Mouse (Mus musculus) monocyte, adult 2 months (primary cell): Measurements from ENCODE around the gene Tcn2.
"Not testable (repeated sequence)": the region's sequence is repeated elsewhere in the genome, so short reads cannot be mapped to it uniquely, and the experiment has no call there.

Experiments
- DNase-seq, 2 experiments: peaks; one replicate each; pipeline ENCODE4 v3.0.0; 2022; ENCODE audit warnings: low spot score in 2 of 2, low read depth in 1 of 2

Gene Tcn2

DNA sequence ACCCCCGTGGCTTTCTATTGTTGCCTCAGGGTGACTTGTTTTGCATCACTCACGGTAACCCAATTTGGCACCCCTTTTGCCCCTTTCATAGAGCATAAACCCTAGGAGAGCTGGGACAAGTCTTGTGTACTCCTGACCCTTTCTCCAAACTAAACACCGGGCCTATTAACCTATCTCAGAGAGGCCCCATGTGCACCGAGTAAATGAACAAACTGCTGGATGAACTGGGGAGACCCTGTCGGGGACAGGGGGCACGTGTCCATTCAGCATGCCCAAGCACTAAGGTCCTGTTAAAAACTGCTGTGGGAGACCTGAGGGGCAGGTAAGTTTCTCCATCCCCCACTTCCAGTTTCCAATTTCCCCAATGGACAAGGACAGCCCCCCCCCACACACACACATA, 1.0 kb downstream of the Tcn2 start:
- no peak for DNase-seq

DNA sequence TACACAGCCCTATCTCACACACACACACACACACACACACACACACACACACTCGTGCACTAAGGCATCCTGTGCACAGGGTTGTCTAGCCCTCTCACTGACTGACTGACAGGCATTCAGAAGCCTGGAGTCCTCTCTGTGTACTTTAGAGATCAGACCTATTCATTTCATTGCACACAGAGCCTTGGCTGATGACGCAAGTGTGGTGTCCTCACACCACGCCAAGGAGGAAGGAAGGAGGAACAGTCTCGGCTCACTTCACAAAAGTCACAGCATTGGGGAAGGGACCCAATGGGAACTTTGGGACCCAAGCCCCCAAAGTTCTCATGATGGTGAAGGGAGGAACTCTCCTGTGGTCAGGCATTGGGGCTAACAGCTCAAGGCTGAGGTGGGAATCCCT, 1.9 kb downstream of the Tcn2 start:
- peak in 1 of 2 experiments; percentile 49 for DNase-seq

DNA sequence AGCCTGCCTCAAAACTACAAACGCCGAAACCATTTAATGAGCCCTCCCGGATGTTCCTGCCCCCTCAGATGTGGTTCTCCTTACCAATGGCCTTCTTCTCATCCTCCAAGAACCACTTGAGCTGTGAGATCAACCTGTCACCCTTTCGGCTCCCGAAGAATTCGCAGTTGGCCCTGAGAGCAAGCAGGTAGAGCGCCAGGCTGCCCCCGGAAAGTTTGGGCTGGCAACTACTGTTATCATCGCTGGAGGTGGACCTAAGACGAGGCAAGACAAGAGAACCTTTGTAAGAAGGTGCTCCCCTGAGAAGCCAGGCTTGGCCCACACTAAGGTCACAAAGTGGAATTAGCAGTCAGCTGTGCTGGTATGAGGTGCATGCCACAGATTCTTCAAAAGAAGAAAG, 6.0 kb downstream of the Tcn2 start:
- DNase-seq, result no peak

DNA sequence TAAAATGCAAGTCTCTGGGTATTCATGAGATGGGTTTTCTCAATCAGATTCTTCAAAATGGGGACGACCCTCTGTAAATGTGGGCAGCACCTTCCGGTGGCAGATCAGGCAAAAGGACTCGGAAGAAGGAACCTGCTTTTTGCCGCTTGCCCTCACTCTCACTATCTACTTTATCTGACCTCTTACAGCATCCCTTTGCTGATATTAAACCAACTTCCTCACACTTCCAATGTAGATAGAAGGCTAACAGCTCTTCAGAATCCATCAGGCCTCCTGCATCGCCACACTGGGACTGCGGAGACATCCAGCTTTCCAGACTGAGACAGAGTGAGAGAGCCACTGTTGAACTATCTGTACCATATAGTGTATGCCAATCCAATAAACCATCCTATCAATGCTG, 9.2 kb downstream of the Tcn2 start:
- no peak for DNase-seq

DNA sequence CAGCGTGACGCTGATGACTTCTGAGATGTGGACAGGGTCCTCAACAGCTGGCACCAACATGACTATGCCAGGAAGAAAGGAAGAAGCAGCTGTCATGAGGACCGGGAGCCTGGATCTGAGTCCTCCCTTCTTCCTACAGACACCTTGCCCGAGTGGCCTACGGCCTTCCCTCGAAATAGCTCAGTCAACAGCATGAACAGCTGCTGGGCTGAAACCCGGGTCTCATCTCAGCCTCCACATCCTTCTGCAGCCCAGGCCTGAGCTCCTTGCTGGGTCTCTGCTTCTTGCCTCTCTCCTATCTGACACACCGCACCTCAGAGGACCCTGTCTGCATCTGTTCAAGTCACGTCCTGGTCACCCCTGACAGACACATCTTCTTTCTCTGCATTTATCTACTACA, 9.8 kb downstream of the Tcn2 start:
- no peak for DNase-seq

DNA sequence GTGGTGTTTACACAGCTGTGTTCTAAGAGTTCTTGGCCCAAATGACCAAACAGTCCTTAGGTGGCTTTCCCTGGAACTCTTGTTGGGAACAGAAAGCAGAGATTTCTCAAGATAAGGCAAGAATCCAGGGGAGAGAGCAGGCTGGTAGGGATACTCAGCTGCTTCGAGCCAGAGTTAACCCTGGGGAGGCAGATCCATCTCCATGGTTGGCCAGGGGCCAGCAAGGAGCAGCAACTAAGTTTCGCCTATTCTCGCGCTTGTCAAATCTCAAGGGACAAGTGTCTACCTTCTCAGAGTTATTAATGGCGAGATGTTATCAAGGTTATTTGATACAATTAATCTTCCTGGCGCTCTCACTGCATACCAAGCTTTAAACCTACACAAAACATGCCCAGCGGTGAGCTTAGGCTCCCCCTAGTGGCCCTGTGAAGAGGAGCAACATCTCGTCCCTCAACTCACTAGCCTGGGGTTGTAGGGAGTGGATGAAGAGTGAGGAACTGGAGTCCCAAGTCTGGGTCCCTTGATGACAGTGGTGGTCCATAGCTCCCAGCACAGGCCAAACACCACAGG, 10.6 kb downstream of the Tcn2 start:
- peak in 1 of 2 experiments; percentile 23 for DNase-seq

DNA sequence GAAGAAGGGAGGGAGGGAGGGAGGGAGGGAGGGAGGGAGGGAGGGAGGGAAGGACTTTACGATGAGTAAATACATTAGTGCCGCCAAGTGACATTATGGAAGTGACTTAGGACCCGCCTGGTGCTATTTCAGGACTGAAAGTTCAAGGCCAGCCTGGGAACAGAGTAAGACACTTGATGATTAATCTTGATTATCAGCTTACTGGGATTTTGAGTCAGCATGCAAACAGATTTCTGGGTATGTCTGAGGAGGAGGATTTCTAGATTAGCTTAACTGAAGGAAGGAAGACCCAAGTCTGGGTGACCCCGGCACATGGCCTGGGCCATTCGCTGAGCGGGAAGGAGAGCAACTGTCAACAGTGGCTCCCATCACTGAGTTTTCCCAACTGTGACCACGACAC, 11.5 kb downstream of the Tcn2 start:
- DNase-seq, result no peak

DNA sequence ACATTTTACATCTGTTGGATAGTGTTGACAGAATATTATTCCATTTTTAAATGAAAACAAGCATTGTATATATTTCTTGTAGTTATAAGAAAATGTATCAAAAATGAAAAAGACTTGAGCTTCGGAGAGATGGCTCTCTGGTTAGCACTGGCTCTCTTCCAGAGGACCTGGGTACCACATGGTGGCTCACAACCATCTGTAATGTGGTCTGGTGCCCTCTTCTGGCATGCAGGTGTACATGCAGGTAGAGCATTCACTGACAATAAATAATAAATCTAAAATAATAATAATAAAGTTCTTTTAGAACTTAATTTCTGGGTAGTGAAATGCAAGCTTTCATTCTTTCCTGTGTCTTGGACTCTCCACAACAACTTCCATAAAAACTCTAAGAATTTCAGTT, 13.2 kb downstream of the Tcn2 start:
- no peak for DNase-seq

DNA sequence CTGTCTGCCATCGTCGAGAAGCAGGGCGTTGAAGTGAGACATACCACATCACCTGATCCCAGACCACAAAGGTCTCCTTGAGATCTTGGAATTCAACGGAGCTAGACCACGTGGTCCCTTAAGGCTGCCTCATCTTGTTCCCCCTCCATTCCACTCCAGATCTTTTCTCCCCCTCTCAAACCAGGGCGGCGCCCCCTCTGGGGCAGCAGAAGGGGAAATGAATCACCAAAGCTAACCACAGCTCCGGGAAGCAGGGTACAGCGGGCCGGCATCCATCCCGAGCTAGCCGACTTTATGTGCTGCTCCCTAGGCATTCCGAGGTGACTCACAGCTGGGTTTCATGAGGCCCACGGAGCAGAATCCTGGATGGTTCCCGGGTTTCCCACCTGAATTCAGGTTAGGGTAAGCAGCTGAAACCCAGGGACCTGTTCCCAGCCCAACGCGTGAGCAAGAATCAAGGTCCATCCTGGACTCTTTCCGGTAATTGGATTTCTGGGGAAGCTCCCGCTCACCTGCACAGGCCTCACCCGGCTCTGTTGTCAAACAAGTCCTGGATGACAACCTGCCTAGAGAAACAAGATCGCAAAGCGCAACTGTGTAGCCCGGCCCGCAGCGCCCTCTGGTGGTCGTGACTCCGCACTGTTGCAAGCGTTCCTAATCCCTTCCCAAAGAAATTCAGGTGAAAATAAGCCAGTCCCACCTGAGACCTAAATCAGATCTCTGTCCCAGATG, 17.7 kb downstream of the Tcn2 start, which contains the start of gene Slc35e4:
Slc35e4 (minus strand) TSS at position 556 of the 732 bp plus-strand sequence.
- peak; percentile 73 for DNase-seq

DNA sequence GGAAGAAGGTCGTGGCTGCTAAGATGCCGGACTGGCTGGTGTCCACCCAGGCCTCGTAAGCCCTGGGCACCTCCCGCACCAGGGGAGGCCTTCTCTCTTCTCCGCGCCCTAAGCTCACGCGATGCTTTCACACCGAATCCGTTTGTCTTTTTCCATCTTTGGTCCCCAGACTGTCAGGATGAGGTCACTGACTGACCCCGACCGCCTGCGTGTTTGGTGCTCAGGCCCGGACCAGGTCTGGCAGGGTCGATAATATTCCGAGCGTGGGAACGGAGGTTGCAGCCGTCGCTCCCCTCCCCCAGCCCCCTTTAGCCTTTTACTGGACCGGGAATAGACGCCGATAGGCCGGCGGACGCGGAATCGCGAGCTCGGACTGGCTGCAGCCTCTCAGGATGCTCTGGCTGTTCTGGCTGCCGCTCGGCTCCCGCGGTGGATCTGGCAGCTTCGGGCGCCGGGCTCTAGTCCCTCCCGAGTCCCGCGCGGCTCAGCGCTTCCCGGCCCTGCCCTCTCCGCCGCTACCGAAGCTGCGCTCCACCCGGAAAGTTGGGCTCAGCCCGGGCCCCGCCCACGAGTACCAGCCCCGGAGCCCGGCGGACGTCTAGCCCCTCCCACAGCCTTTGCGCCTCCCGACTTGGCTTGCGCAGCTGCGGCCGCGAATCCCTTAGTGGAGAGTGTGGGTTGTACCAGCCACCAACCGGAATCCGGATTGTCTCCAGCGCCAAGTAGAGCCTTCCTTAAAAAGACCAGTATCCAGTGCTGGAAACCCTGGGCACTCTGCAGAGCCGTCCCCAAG, 18.4 kb downstream of the Tcn2 start:
- DNase-seq, result peak; percentile 82 to 85

DNA sequence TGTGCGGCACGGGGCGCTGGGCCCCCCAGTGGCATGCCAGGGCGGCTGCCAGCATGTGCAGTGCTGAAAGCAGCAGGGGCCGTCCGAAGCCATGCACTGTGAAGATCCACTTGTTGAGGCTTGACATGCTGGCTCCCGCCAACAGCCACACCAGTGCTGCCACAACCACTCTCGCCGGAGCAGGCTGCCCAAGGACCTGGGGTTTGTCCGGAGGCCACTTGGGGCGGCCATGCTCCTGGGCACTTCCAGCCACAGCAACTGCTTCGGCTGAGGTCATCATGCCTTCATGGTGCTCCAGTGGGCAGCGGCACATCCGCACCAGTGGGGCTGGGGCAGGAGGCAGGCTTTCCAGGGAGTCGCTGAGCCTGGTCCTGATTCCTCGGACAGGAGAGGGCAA, 19.1 kb downstream of the Tcn2 start:
- DNase-seq, result no peak

DNA sequence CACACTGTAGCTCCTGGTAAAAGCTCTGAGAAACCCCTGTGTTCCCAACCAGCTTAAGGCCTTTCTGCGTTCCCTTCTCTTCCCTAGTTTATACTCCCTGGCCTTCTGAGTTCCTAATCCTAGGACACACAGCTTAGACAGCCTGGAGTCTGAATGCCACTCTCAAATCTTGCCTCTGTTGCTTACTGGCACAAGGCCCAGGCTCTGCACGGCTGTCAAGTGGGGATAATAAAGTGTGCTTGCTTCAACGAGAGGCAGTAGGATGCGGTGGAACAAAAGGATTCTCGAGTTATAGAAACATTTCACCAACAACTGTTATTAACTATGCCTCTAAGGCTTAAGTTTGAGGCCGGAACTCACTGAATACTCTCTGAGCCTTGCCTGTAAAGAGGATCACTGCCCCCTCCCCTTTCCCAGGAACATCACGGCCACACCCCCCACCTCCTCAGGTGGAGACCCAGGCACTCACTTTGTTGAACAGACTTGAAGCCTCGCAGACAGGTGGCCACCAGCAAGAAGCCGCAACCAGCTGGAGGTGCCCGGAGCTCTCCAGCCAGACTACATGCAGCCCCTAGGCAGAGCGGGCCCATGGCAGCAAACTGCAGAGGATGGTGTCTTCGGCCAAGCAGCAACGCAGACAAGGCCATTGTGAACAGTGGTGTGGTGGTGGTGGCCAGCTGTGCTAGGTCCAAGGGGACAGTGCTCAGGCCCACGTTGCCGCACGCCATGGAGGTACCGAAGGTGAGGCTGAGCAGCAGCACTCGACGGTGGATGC, 19.7 kb downstream of the Tcn2 start:
- DNase-seq, result no peak

DNA sequence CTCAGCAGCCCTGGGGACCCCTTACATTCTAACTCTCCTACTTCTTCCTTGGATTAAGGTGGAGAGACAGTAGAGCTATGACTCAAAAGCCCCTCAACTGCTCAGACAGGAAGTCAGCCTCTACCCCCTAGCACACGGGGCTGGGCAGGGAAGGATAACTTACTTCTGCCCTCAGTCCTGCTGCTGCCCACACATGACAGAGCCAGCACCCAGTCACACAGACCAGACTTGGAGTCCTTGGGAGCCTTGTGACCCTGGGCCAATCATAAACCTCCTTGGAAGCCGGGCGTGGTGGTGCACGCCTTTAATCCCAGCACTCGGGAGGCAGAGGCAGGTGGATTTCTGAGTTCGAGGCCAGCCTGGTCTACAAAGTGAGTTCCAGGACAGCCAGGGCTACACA, 20.5 kb downstream of the Tcn2 start:
- not testable (repeated sequence) for DNase-seq

DNA sequence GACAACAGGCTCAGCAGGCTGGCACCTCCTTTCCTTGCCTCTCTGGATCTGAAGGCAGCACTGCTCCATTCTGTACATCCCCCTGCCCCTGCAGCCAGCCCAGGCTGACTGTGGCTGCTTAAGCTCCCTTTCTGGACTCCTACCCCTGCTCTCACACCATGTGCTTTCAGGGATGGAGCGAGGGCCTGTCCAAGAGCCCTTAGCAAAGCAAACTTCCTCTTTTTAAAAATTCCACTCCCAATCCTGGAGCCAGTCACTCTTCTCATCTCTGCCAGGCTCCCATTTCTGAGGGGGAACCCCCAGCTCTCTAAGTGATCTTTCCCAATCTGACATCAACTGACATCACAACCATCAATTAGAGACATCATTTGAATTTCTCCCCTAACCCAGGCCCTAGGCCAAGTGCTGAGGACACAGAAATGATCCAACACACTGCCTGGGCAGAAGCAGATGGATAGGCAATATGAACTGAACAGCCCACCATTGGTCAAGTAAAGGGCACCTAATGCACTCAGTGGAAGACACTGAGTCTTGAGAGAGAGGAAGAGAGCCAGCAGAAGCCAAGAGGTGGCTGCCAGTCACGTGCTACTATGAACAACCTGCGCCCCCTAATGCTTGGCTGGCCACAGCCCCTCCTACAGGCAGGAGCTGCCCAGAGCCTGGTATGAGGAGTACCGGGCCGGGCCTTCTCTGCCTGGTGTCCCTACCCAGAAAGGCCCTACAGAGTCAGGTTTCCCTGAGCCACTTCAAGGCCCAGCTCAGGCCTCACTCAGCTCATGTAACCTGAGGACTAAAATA, 21.2 kb downstream of the Tcn2 start:
- DNase-seq, result no peak

DNA sequence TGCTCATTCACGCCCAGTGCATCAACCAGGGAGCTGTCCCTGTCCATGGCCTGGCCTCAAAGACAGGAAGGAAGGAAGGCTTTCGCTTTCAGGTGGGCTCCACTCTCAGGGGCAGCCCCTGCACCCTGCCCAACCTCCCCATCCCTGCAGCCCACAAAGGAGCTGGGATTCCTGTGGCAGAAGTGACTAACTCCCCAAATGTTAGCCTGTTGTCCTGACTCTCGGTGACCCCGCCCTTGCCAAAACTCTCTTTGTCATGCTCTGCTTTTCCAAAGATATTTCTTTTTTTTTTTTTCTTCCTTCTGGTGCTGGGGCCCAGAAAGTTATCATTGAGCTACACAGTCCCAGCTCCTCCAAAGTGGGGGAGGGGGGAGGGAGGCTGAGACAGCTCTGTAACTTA, 22.7 kb downstream of the Tcn2 start:
- no peak for DNase-seq

DNA sequence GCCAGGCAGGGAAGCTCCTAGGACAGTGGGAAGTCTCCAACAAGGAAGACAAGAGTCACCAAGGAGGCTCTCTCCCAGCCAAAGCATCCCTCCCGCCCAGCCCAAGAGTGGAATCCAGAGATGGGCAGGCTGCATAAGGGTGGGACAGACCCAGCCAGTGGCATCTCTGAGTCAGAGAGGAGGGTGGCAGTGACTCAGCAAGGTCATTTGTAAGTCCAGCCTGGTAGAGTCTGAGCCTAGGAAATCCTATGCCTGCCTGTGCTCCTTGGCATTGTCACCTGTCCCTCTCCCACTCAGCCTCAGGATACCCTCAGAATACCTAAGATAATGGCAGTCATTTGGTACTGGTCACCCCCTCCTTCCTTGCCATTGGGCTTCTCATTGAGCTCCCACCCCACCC, 26.5 kb downstream of the Tcn2 start:
- no peak for DNase-seq

DNA sequence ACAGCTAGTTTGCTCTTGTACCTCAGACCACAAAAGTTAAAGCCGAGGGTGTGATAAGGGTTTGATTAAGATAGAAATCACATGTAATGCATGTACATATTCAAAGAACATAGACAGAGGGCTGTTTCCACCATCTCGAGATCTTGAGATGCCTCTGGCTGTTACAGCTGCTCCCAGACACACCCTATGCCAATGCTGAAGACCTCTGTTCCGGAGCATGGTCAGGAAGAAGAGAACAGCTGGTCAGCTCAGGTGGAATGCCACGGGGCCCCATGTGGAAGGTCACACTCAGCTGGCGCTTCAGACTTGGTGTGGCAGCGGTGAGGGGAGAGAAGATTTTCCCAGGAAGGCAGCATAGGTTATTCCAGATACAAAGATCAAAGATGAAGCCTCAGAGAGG, 27.3 kb downstream of the Tcn2 start:
- DNase-seq, result no peak

DNA sequence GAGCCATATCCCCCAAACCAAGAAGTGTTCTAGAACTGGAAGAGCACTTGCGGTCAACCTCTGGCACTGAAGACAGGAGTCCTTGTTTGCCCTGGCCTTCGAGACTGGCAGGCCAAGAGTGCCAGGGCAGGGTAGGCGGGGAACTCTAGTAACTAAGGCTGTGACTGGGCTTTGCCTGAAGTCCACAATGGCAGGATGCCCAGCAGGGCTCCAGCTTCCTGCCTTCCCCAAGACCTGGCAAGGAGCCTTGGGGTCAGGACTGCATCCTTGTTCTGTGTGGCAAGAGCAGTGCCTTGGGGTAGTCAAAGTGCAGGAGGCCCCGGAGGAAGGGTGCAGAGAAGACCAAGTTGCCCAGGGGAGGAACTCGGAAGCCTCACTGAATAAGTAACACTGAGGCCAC, 28.9 kb downstream of the Tcn2 start:
- DNase-seq, result no peak

DNA sequence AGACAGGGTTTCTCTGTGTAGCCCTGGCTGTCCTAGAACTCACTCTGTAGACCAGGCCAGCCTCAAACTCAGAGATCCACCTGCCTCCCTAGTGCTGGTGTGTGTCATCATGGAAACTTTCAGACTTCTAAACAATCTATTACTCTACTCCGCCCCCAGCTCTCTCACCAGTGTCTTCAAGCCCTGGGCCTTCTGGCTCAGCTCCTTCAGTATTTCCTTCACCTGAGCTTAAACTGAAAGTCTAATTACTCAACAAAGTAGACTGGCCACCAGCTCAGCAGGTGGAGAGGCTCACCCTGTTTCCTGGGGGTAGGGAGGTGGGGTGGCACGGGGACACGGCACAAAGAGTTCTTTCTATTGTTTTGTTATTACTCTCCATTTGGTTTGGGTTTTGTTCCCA, 29.4 kb downstream of the Tcn2 start:
- DNase-seq, result no peak

DNA sequence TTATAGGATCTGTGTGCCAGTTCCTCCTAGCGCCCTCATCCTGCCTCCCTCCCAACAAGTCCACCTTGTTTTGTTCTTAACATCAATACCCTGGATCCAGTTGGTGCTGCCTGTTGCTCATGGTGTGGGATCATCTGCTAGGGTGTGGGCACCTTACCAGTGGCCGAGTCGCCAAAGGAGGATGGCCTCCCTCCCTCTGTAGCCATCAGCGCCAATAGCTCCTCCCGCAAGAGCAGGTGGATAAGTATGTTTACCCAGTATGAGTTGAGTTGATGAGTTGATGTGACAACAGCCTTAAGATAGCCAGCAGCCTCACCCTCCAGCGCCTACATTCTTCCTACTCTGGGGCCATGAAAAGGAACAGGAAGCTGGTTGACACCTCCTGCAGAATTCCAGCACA, 31.7 kb downstream of the Tcn2 start:
- DNase-seq, result no peak

DNA sequence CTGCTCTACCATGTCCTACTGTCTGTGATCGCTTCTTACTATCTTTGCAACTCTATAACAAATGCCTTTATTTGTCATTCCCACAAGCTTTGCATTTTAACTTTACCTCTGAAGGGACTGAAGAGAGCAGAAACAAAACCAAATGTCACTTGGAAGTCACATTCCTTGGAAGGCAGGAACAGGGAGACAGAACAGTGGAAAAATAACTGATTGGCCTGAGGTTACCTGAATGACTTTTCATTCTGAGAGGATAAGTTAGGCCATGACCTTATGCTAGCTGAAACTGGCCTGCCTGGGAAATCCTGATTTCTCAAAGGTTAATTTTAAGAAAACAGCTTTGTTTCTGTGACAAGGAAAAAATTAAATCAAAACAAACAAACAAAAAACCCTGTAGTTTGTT, 36.0 kb downstream of the Tcn2 start:
- DNase-seq, result no peak
